Mouse (Mus musculus): ENCODE measurements around the gene Atp2a2.
"Not testable (repeated sequence)": the region's sequence is repeated elsewhere in the genome, so short reads cannot be mapped to it uniquely, and the experiment has no call there.

The Atp2a2 gene

DNA sequence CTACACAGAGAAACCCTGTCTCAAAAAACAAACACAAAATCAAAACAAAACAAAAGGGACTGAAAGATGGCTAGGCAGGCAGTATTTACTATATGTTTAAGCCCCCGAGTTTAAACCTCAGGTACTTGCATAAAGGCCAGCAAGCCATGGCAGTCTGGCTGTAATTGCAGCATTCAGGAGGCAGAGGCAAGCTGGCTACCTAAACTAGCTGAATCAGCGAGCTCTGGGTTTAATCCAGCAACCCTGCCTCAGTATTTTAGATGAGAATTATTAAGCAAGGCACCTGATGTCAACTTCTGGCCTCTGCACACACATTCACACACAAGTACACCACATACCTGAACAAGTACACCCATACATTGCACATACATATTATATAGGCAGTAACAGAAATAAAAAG lies 4.0 kb downstream of the Atp2a2 start:
- no peak for DNase-seq (ENCODE audit: low spot score in 2 of 2)

DNA sequence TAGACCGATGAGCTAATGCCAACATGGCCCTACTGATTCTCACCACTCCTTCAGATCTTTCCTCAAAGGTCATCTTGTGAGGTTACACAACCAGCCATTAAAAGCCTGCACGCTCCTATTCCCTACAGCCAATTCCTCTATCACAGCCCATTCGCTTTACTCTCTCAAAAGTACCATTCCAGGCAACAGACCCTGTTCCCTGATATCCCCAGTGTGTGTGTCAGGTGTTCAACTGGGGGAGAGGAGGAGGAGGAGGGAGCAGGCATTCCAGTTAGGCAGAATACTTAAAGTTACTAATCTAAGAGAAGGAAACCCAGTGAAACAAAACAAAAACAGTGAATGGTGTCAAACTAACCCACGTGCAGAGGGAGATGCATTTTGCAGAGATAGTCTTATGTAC lies 5.0 kb downstream of the Atp2a2 start:
- DNase-seq (ENCODE audit: low spot score in 2 of 2) = no peak

DNA sequence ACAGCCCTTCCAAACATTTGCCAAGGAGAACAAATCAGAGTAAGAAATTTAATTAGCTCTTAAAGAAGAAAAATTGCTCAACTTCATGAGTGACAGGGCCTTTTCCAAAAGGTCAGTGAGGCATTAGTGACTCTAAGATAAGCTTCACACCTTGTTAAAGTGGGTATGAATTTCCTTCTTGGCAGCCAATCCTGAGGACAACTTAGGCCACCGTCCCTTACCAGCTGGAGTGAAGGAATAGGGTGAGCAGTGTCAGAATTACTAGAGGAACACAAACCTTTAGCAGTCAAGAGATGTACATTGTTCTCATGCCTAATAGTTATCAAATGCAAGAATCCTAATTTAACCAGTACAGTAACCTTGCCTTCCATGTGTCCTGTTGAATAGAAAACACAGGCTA lies 7.6 kb downstream of the Atp2a2 start:
- no peak for DNase-seq (ENCODE audit: low spot score in 2 of 2)

DNA sequence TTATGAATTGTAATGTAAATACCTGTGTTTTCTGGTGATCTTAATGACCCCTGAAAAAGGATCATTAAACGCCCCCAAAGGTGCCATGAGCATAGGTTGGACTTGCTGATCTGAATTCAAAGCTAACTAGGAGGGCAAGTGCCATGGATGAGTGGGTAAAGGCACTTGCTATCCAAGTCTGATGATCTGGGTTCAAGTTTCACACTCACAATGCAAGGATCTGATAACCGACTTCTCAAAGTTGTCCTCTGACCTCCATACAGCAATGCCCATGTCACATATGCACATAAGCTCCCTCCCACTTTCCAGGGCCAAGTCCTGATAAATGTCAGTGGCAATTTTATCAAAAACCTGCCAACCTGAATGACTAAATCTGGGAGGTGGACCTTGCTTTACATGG lies 9.0 kb downstream of the Atp2a2 start:
- DNase-seq (ENCODE audit: low spot score in 2 of 2) = no peak

DNA sequence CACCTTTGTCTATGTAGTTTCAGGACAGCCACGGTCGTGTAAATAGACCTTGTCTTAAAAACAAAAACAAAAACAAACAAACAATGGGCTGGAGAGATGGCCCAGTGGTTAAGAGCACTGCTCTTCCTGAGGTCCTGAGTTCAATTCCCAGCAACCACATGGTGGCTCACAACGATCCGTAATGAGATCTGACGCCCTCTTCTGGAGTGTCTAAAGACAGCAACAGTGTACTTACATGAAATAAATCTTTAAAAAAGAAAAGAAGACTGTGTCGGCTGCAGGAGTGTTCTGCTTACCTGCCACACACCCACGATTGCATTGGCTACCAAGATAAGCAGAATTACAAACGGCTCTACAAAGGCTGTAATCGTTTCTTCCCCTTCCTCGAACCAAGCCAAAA lies 10.6 kb downstream of the Atp2a2 start:
- no peak for DNase-seq (ENCODE audit: low spot score in 2 of 2)

DNA sequence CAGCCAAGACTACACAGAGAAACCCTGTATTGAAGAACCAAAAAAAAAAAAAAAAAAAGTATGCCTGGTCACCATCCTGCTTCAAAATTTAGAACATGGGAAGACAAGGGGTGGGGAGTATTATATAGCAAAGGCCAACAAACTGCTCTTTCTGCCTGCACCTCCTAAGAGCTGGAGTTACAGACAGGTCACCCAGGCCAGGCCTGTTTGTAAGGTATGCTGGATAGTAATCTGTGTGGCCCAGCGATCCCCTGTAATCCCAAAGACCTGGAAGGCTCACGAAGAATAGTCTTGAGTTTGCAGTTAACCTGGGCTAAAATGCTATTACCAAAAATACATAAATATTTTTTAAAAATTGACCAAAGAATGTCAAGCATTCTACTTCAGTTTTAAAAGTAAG lies 11.9 kb downstream of the Atp2a2 start:
- DNase-seq (ENCODE audit: low spot score in 2 of 2) = no peak

DNA sequence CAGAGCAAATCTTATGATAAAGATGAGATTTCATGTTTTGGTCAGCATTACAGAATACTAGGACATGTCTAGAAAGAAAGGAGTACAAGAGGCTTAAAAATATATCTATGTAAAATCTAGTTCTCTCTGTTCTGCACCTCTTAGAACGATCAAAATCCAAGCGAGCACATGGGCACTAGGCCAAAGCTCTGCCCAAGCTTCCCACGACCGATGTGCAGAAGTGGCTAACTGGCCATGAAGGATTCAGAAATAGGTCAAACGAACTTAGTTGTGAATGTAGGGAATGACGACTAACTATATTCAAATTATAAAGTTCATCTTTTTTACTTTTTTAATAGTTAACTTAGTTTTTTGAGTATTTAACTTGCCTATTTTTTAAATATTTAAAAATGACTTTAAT lies 14.2 kb downstream of the Atp2a2 start:
- no peak for DNase-seq (ENCODE audit: low spot score in 2 of 2)

DNA sequence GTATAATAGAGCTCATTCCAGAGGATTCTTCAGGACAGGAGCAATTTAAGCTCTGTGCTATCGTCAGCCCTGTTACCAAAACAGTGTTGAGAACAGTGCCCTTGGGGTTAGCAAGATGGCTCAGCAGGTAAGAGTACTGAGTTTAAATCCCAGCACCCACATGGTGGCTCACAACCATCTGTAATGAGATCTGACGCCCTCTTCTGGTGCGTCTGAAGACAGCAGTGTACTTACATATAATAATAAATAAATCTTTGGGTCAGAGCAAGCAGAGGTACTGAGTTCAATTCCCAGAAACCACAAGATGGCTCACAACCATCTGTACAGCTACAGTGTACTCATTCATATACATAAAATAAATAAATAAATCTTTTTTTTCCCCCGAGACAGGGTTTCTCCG lies 15.8 kb downstream of the Atp2a2 start:
- not testable (repeated sequence) for DNase-seq (ENCODE audit: low spot score in 2 of 2)

DNA sequence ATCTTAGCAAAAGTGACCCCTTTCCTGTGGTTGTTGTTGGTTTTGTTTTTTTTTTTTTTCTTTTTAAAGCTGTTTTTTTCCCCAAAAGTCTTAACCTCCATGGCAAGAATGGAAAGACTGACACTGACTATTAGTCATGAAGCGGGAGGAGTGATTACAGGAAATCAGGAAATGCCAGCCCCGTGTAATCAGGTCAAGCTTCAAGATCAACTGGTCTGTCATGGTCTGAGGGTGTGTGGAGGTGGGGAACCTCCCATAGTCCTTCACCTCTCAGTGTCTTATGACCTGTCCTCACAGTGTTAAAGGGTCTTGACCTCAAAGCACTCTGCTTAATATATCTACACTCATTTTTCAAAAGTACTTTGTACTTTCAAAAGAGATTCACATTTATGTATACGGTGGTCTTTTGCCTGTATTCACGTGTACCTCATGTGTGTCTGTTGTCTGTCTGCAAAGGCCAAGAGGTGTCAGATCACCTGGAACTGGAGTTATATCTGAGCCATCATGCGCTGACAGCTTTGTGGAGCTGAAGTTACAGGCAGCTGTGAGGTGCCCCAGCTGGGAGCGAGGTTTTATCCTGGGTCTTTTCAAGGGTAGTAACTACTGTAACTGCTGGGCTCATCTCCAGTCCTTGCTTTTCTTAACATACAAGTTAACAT lies 19.2 kb downstream of the Atp2a2 start:
- no peak for DNase-seq (ENCODE audit: low spot score in 2 of 2)

DNA sequence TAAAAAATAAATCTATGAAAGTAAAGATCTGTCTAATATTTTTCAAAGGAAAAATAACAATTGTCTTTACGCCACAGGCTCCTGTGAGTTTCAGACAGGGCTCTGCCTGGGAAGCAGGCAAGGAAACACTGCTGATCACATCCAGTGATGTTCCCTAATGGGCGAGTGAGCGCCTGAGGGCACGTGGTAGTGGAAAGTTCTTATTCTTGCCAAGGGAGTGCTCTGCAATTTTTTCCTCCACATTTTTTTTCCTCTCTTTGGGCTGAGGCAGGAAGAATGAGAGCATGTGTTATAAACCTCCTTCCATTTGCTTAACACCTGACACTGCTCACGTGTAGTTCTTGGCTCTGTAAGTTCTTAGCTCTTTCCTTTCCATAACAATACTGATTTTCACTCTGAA lies 20.2 kb downstream of the Atp2a2 start:
- DNase-seq (ENCODE audit: low spot score in 2 of 2) = no peak

DNA sequence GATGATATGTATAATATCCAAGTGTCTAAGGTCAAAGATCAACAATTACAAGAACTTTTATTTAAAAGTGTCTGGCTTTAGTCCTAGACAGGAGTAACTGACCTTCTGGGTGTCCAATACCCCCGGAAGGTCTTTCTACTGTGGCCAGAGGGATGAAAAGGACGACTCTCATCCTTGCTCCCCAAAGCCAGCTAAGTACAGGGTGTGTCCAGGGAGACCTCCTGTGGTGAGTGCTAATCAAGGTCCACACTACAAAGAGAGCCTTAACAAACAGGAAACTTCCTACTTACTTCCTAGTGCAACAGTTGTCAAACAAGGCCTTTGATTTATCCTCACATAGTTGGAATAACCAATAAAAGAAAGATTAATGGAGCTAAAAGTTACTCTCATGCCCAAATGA lies 22.9 kb downstream of the Atp2a2 start:
- DNase-seq (ENCODE audit: low spot score in 2 of 2) = no peak

DNA sequence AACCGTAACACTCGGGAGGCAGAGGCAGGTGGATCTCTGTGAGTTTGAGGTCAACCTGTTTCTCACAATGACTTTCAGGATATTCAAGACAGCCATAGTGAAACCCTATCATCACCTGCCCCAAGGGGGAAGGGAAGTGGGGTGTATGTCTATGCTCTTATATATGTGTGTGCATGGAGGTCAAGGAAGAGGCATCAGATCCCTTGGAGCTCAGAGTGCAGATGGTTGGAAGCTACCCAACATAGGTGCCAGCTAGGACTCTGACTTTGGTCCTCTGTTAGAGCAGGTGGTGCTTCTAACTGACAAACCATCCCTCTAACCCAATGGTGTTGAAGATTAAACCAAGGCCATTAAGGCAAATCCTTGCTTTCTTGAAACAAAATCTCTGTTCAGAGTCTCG lies 24.5 kb downstream of the Atp2a2 start:
- no peak for DNase-seq (ENCODE audit: low spot score in 2 of 2)

DNA sequence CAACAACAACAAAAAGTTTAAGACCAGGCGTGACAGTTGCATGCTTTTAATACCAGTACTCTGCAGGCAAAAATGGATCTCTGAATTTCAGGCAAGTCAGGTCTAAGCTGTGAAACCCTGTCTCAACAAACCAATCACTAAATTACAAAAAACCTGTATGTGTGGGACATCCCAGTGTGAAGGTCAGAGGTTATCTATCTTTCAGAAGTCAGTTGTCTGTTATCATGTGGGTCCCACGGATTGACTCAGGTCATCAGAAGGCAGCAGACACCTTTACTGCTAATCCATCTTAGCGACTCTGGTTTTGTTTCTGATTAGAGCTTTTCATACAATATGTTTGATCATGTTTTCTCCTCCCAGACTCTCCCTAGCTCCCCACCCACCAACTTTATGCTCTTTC lies 25.9 kb downstream of the Atp2a2 start:
- DNase-seq (ENCODE audit: low spot score in 2 of 2) = no peak

DNA sequence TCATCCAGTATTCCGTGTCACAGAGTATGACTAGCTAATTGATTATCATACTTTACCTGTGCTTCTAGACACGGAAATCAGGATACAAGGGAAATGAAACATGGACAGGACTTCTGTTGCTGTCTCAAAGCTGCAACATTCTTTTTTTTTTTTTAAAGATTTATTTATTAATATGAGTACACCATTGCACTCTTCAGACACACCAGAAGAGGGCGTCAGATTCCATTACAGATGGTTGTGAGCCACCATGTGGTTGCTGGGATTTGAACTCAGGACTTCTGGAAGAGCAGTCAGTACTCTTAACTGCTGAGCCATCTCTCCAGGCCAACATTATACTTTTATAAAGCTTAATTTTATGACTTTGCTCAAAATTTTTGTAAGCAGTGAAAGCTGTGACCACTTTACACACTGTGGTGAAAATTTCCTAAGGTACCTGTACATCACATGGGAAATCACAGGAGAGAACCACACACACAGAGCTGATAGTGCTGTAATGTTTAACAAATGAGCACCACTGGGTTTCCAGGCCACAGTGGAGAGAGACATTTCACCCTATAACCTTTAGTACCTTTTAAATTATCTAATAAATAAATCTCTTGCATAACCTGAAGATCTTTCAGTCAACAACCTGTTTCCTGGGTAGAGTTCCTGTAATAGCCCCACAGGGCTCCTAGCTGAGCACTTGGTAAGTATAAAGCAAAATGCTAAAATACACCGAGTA lies 27.2 kb downstream of the Atp2a2 start:
- DNase-seq (ENCODE audit: low spot score in 2 of 2) = no peak

DNA sequence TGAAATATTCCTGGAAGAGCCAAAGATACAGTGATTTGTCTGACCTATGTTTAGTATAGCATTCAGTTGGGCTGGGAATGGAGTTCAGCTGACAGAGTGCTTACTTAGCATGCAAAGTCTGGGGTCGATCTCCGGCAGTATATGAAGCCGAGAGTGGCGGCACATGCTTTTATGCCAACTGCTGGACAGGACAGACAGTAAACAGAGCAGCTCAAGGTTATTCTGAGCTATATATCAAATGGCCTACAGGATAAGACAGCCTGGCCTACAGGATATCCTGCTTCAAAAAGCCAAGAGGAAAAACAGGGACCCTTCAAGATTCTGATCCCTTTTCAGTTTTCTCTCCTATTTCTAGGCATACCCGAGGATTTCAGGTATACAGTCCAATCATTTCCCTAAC lies 30.4 kb downstream of the Atp2a2 start:
- no peak for DNase-seq (ENCODE audit: low spot score in 2 of 2)

DNA sequence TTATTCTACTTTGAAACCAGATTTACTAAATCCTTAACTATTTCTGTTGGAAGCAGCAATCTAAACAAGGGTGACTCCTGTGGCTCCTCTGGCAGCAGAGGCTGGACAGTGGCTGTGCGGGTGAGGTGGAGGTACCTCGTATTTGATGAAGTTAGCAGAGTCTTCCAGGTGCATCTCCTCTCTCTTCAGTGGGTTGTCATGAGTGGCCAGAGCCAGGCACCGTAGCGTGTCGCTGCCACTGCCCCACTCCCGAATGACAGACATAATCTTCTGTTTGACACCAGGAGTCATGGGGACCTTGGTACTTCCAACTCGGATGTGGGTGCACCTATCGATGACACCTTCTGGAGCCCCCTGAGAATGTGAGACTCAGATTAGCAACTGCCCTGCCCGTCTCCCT lies 40.6 kb downstream of the Atp2a2 start:
- DNase-seq (ENCODE audit: low spot score in 2 of 2) = no peak

DNA sequence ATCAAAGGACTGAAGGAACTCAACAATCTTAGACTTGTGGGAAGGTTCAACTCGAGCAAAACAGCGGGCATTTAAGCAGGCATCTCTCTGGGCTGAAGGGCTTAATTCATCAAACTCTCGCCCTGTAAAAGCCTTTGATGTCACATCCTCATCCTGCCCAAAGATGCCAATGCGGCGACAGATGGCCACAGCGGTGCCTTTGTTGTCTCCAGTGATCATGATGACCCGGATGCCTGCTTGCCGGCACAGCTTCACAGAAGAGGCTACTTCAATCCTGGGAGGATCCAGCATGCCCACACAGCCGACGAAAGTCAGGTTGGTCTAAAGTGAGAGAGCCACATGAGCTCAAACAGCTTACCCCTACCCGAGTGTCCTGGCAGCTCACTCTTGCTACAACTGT lies 41.4 kb downstream of the Atp2a2 start:
- DNase-seq (ENCODE audit: low spot score in 2 of 2) = no peak

DNA sequence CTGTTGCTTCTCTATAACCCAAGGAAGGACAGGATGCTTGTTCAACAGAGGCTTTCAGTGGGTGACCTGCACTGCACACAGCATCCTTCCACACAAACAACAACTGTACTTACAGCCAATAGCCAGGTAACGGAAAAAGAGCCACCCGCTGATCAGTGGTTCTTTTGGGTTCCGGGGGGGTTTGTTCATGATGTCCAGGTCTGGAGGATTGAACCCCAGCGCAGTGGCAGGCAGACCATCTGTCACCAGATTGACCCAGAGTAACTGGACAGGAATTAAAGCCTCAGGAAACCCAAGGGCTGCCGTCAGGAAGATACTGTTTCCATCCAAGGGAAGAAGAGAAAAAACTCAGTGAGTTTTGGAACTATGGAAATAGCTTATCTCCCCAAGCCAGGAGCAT lies 42.7 kb downstream of the Atp2a2 start:
- DNase-seq (ENCODE audit: low spot score in 2 of 2) = no peak

DNA sequence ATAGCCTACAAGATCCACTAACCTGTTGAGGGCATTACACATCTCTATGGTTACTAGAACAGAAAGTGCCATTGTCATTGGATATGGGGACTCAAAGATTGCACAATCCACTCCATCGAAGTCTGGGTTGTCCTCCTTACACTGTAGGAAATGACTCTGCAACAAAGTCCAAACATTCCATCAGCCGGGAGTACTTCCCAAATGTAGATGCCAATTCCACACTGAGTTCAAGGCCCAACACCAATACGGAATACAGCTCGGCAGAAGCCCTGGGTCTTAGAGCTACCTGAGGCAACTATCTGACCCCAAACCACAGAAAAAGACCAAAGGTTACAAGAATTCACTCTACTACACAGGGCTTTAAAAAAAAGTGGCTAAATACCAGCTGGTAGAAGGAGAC lies 44.0 kb downstream of the Atp2a2 start:
- no peak for DNase-seq (ENCODE audit: low spot score in 2 of 2)

DNA sequence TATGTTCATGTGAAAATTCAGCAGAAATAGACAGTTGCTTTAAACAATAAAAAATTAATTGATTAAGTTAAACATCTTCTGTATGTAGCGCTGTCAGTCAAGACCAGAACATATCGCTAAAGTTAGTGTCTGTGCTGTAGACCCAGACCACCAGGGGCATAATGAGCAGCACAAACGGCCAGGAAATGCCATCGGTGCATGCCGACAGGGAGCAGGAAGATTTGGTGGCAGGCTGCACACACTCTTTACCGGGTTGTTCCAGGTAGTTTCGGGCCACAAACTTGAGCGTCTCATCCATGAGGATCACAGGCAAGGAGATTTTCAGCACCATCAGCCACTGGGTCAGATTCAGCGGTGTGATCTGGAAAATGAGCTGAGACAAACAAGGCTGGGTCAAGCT lies 45.0 kb downstream of the Atp2a2 start:
- DNase-seq (ENCODE audit: low spot score in 2 of 2) = not testable (repeated sequence)

DNA sequence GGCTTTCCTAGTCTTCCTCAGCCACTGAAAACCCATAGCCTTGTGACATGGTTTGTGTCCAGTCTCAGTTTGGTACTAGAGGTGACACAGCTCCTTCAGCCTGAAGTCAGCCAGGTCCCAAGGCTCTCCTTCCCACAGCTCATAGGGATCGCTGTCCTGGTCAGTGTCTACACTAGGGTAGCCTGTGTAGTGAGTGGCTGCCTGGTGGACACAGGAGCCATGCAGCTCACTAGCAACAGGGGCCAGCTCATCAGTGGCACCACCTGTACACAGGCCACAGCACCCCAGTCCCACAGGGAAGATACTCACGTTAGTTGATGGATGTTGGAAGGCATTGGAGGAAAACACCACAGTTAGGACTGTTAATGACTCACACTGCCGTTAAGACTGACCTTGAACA lies 46.4 kb downstream of the Atp2a2 start:
- no peak for DNase-seq (ENCODE audit: low spot score in 2 of 2)

DNA sequence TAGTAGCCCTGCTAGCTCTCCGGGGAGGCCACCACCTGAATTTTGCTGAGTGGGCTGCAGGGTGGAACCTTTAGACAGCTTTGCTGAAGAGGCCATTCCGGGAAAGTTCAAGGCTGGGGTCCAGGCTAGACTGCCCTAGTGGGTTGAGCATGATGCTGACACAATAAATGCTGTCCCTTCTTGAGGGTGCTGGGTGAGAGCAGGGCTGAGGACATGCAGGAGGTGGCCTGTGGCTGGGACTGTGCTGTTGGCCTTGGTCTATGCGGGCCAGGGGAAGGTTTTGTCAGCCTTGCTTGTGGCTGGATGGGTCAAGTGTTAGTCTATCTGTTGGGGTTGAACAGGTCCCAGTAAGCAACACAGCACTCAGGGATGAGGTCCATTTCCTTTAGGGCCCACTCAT lies 47.1 kb downstream of the Atp2a2 start:
- no peak for DNase-seq (ENCODE audit: low spot score in 2 of 2)

DNA sequence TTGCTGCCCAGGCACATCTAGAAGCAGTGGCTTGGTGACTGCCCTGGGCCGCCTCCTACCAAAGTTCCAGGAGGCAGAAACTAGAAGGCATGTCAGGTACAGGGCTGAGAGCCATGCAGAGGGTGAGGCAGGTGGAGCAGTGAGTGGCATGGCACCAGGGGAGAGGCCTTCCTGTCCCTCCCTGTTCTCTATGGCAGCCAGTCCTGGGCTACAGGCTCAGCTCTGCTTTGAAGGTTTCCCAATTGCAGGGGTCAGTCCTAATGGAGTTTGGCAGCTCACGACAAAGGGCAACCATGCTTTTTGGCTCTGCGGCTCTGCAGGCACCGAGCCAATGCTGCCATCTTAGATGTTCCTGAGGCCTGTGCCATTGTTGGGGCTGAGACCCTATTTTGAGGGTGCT lies 47.6 kb downstream of the Atp2a2 start:
- no peak for DNase-seq (ENCODE audit: low spot score in 2 of 2)

DNA sequence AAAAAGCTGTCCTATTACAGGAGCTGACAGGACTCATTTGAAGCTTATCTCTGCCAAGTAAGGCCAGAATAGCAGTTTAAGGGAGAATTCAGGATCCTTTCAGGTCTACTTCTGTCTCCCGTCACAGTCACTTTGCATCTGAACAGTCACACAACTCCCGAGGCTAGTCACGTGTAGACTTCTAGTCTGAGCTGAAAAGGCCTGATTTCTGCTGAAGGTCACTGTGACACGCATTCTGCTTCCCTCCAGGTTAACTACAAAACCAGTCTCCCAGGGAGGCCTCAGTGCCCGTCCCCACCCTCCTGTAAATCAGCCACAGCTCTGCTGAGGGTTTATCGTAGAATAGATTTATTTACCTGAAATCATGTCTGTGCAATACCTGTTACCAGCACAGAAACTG lies 48.8 kb downstream of the Atp2a2 start:
- DNase-seq (ENCODE audit: low spot score in 2 of 2) = no peak
